Mouse (Mus musculus): ENCODE measurements around the gene Lacc1. TPM values are rescaled to one million over a fixed set of nuclear protein-coding genes. Genes with fewer than 3 reads are reported as not detected.

Gene Lacc1
- polyA plus RNA-seq (2012; rRNA removed) = 2.9 and 3.2 TPM in 2 replicates

- H3K27me3 ChIP-seq (ENCODE audit: control insufficient read depth, insufficient read depth, low read length) = no peaks in the 10 kb centered on the region; the same call in 1 of the 2 replicates
- H3K4me1 ChIP-seq (ENCODE audit: control insufficient read depth, insufficient read depth, low read length) = no peaks in the 10 kb centered on the region
- 2% methylated on average over 86 of the region's 86 CpGs for WGBS
- TF ChIP-seq POLR2A (IDR thresholded peaks at IDR 0.05; ENCODE audit: borderline replicate concordance, insufficient read depth, low read length) (no peak), CTCF (IDR thresholded peaks at IDR 0.05; ENCODE audit: borderline replicate concordance, insufficient read depth, low read depth, low read length) (no peak)
- H3K4me3 ChIP-seq (replicated peaks; ENCODE audit: insufficient read depth, low read depth, low read length) = peak within 1 kb of the TSS; percentile 39
- peak; percentile 32 to 47 for DNase-seq
- H3K27ac ChIP-seq (ENCODE audit: insufficient read depth, low read length) = no peak within 1 kb of the TSS
These were observed at the start of gene Lacc1, which contains the start of gene Ccdc122 for GRCm38 (mm10) chr14:77036226-77037046. Gene Lacc1 (minus strand): TSS chr14:77036904. Gene Ccdc122 (plus strand): TSS chr14:77036772.

- Histone ChIP-seq H3K27ac (ENCODE audit: insufficient read depth, low read length) (no peak overlapping the region), H3K4me3 (replicated peaks; ENCODE audit: insufficient read depth, low read depth, low read length) (no peak overlapping the region), H3K27me3 (ENCODE audit: control insufficient read depth, insufficient read depth, low read length) (no peaks in the 10 kb centered on the region), H3K4me1 (ENCODE audit: control insufficient read depth, insufficient read depth, low read length) (no peaks in the 10 kb centered on the region)
- no peak for DNase-seq
- TF ChIP-seq CTCF (IDR thresholded peaks at IDR 0.05; ENCODE audit: borderline replicate concordance, insufficient read depth, low read depth, low read length) (no peak), POLR2A (IDR thresholded peaks at IDR 0.05; ENCODE audit: borderline replicate concordance, insufficient read depth, low read length) (no peak)
- WGBS = 92% methylated on average over 5 of the region's 5 CpGs
These were observed 44.5 kb upstream of the Lacc1 start for GRCm38 (mm10) chr14:77081248-77081647.

GRCm38 (mm10) chr14:77069361-77069760, 32.7 kb upstream of the Lacc1 start:
- H3K27me3 ChIP-seq (ENCODE audit: control insufficient read depth, insufficient read depth, low read length) = no peaks in the 10 kb centered on the region
- no peak for DNase-seq
- no peak overlapping the region for H3K27ac ChIP-seq (ENCODE audit: insufficient read depth, low read length)
- no peak for TF ChIP-seq POLR2A (IDR thresholded peaks at IDR 0.05; ENCODE audit: borderline replicate concordance, insufficient read depth, low read length)
- no peak for TF ChIP-seq CTCF (IDR thresholded peaks at IDR 0.05; ENCODE audit: borderline replicate concordance, insufficient read depth, low read depth, low read length)
- 3% methylated on average over 1 of the region's 1 CpGs for WGBS
- no peaks in the 10 kb centered on the region for H3K4me1 ChIP-seq (ENCODE audit: control insufficient read depth, insufficient read depth, low read length)
- H3K4me3 ChIP-seq (replicated peaks; ENCODE audit: insufficient read depth, low read depth, low read length) = no peak overlapping the region

GRCm38 (mm10) chr14:77053288-77053687, 16.6 kb upstream of the Lacc1 start:
- DNase-seq = no peak
- Histone ChIP-seq H3K27ac (ENCODE audit: insufficient read depth, low read length) (no peak overlapping the region), H3K4me1 (ENCODE audit: control insufficient read depth, insufficient read depth, low read length) (no peaks in the 10 kb centered on the region), H3K4me3 (replicated peaks; ENCODE audit: insufficient read depth, low read depth, low read length) (no peak overlapping the region), H3K27me3 (ENCODE audit: control insufficient read depth, insufficient read depth, low read length) (no peaks in the 10 kb centered on the region)
- no peak for TF ChIP-seq CTCF (IDR thresholded peaks at IDR 0.05; ENCODE audit: borderline replicate concordance, insufficient read depth, low read depth, low read length)
- TF ChIP-seq POLR2A (IDR thresholded peaks at IDR 0.05; ENCODE audit: borderline replicate concordance, insufficient read depth, low read length) = no peak

GRCm38 (mm10) chr14:77037832-77038425, 1.2 kb upstream of the Lacc1 start:
- Histone ChIP-seq H3K27me3 (ENCODE audit: control insufficient read depth, insufficient read depth, low read length) (no peaks in the 10 kb centered on the region; the same call in 1 of the 2 replicates), H3K4me1 (ENCODE audit: control insufficient read depth, insufficient read depth, low read length) (no peaks in the 10 kb centered on the region), H3K27ac (ENCODE audit: insufficient read depth, low read length) (no peak overlapping the region), H3K4me3 (replicated peaks; ENCODE audit: insufficient read depth, low read depth, low read length) (no peak overlapping the region)
- DNase-seq = no peak
- WGBS = 83% methylated on average over 8 of the region's 8 CpGs
- TF ChIP-seq POLR2A (IDR thresholded peaks at IDR 0.05; ENCODE audit: borderline replicate concordance, insufficient read depth, low read length) = no peak
- no peak for TF ChIP-seq CTCF (IDR thresholded peaks at IDR 0.05; ENCODE audit: borderline replicate concordance, insufficient read depth, low read depth, low read length)

GRCm38 (mm10) chr14:77037330-77037729, 626 bp upstream of the Lacc1 start:
- Histone ChIP-seq H3K27me3 (ENCODE audit: control insufficient read depth, insufficient read depth, low read length) (no peaks in the 10 kb centered on the region; the same call in 1 of the 2 replicates), H3K4me3 (replicated peaks; ENCODE audit: insufficient read depth, low read depth, low read length) (no peak overlapping the region), H3K27ac (ENCODE audit: insufficient read depth, low read length) (no peak overlapping the region), H3K4me1 (ENCODE audit: control insufficient read depth, insufficient read depth, low read length) (no peaks in the 10 kb centered on the region)
- WGBS = 67% methylated on average over 5 of the region's 5 CpGs
- no peak for TF ChIP-seq POLR2A (IDR thresholded peaks at IDR 0.05; ENCODE audit: borderline replicate concordance, insufficient read depth, low read length)
- no peak for TF ChIP-seq CTCF (IDR thresholded peaks at IDR 0.05; ENCODE audit: borderline replicate concordance, insufficient read depth, low read depth, low read length)
- no peak for DNase-seq

GRCm38 (mm10) chr14:77034970-77035369, 1.7 kb downstream of the Lacc1 start:
- TF ChIP-seq CTCF (IDR thresholded peaks at IDR 0.05; ENCODE audit: borderline replicate concordance, insufficient read depth, low read depth, low read length) (no peak), POLR2A (IDR thresholded peaks at IDR 0.05; ENCODE audit: borderline replicate concordance, insufficient read depth, low read length) (no peak)
- WGBS = 92% methylated on average over 8 of the region's 8 CpGs
- H3K27ac ChIP-seq (ENCODE audit: insufficient read depth, low read length) = no peak overlapping the region
- H3K27me3 ChIP-seq (ENCODE audit: control insufficient read depth, insufficient read depth, low read length) = no peaks in the 10 kb centered on the region; the same call in 1 of the 2 replicates
- DNase-seq = no peak
- H3K4me3 ChIP-seq (replicated peaks; ENCODE audit: insufficient read depth, low read depth, low read length) = no peak overlapping the region
- no peaks in the 10 kb centered on the region for H3K4me1 ChIP-seq (ENCODE audit: control insufficient read depth, insufficient read depth, low read length)

Measured in cerebellum, adult 2 months (tissue).